Mouse (Mus musculus) intestine, embryonic 16.5 days (tissue): ENCODE data around the gene Nat9. TPM values are rescaled to one million over a fixed set of nuclear protein-coding genes. Genes with fewer than 3 reads are reported as not detected.

ENCODE experiments used
- ATAC-seq: fragments of 200-750 bp; cut with Nextera tagmentation; 2 replicates; pipeline ENCODE4 v1.8.0; 2017; ENCODE audit warnings: moderate TSS enrichment, moderate library complexity
- H3K27ac ChIP-seq: fragments of 300-500 bp; sonication (generic); 2 replicates; pipeline ENCODE4 v1.5.1; 2014; ENCODE audit warnings: mild to moderate bottlenecking, low read length
- H3K27me3 ChIP-seq: fragments of 300-500 bp; sonication (generic); replicated peaks from 2 replicates; pipeline ENCODE4 v1.6.1; 2014; ENCODE audit warnings: low read length, control low read depth, mixed read lengths; ENCODE audit not compliant: control insufficient read depth, insufficient read depth
- H3K36me3 ChIP-seq: fragments of 300-500 bp; sonication (generic); 2 replicates; pipeline ENCODE4 v1.6.1; 2014; ENCODE audit warnings: low read length, control low read depth; ENCODE audit not compliant: control insufficient read depth, insufficient read depth
- H3K4me1 ChIP-seq: fragments of 300-500 bp; sonication (generic); 2 replicates; pipeline ENCODE4 v1.6.1; 2014; ENCODE audit warnings: low read length, control low read depth, mixed read lengths; ENCODE audit not compliant: control insufficient read depth, insufficient read depth
- H3K4me2 ChIP-seq: fragments of 300-500 bp; sonication (generic); 2 replicates; pipeline ENCODE4 v1.6.1; 2014; ENCODE audit warnings: low read depth, low read length, control low read depth
- H3K4me3 ChIP-seq: fragments of 300-500 bp; sonication (generic); 2 replicates; pipeline ENCODE4 v1.5.1; 2014; ENCODE audit warnings: mild to moderate bottlenecking, low read length
- H3K9ac ChIP-seq: fragments of 300-500 bp; sonication (generic); 2 replicates; pipeline ENCODE4 v1.6.1; 2014; ENCODE audit warnings: low read depth, low read length
- H3K9me3 ChIP-seq: fragments of 300-500 bp; sonication (generic); 2 replicates; pipeline ENCODE4 v1.6.1; 2016; ENCODE audit warnings: low read length, control low read depth; ENCODE audit not compliant: control insufficient read depth
- WGBS: fragments of 180-500 bp; shearing (Covaris S2); extraction: QIAGEN DNeasy Blood & Tissue Kit; methylation state at CpG from one replicate; pipeline ENCODE4 v1.1.7; 2014; 5-methylcytosine and 5-hydroxymethylcytosine counted together
- polyA plus RNA-seq: library from polyadenylated mRNA; unstranded; fragments of >200 nt; fragmentation: Nextera tagmentation; extraction: Ambion mirVana; gene quantifications from 2 replicates; pipeline ENCODE4 v1.2.1, GENCODE M21; 2015

The Nat9 gene
- 24.9 and 26.5 TPM in 2 replicates for polyA plus RNA-seq

DNA sequence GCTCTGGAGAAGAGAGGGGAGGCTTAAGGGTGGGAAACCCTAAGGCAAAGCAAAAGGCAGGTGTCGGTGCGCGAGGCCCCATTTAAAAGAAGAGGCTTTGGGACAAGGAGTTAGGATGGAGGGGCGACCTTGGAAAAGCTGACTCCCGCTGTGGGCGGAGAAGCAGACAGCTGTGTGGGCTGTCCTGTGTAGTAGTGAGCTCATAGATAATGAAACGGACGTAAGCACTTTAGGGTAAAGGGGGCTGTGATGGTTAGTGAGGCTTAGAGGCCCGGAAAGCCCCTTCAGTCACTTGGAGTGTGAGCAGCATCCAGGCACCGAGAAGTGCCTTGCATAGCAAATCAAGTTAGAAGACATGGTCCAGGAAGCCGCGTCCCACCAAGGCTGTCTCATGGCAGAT is at the start of gene Nat9:
Nat9 (minus strand) TSS at position 167 of the 400 bp plus-strand sequence.
- peak within 1 kb of the TSS; percentile 77 for H3K4me2 ChIP-seq
- 9% methylated on average over 12 of the region's 12 CpGs for WGBS

GRCm38 (mm10) chr11:115236570-115236969 is 48.9 kb upstream of the Nat9 start:
- H3K4me1 ChIP-seq: peaks cover 11% of the 10 kb centered on the region
- no peak for ATAC-seq
- H3K4me2 ChIP-seq: no peak overlapping the region
- WGBS: 15% methylated on average over 5 of the region's 5 CpGs
- no peaks in the 10 kb centered on the region for H3K27me3 ChIP-seq
- H3K9me3 ChIP-seq: no peaks in the 10 kb centered on the region
- 0 out of 2 replicates have a peak, but pooled peaks cover under 1% of the 10 kb centered on the region for H3K36me3 ChIP-seq
- no peak overlapping the region for H3K9ac ChIP-seq
- H3K27ac ChIP-seq: no peak overlapping the region
- H3K4me3 ChIP-seq: no peak overlapping the region

More for the DNA sequence above, at the start of gene Nat9:
- Histone ChIP-seq H3K36me3 (no peaks in the 10 kb centered on the region), H3K4me1 (peaks cover 14% of the 10 kb centered on the region), H3K9me3 (no peaks in the 10 kb centered on the region), H3K9ac (peak within 1 kb of the TSS; percentile 82), H3K27me3 (no peaks in the 10 kb centered on the region), H3K4me3 (peak within 1 kb of the TSS; percentile 72), H3K27ac (peak within 1 kb of the TSS; percentile 87)
- peak; percentile 39 for ATAC-seq

DNA sequence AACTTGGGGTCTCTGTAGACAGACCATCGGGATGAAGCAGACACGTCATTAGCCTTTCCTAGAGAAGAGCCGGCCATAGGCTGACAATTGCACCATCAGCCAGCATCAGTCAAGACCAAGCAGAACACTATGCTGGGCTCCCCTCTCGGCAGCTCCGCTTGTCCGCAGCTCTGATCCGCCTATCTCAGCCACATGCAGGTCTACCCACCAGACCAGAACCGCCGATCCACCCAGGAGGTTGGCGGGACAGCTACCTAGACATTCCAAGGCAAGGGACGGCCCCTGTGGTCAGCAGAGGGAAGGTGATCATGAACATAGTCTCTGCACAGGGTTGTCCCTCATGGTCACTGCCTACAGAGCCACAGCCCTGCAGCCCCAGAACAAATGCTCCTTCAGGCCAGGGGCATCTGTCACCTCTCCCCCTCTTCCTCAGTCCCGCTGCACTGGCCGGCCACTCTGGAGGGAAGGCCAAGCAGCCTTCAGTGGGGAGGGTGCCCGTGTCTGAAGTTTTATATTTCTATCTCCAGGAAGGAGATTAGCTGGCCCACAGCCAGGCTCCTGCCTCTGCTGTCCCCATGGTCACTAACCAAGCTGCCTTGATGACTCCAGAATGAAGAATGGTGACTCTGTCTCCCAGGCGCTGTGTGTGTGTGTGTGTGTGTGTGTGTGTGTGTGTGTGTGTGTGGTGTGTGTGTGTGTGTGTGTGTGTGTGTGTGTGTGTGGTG is 46.8 kb upstream of the Nat9 start:
- no peaks in the 10 kb centered on the region for H3K36me3 ChIP-seq
- no peaks in the 10 kb centered on the region for H3K9me3 ChIP-seq
- no peak overlapping the region for H3K9ac ChIP-seq
- H3K4me1 ChIP-seq: peaks cover 22% of the 10 kb centered on the region
- no peak overlapping the region for H3K27ac ChIP-seq
- H3K4me3 ChIP-seq: no peak overlapping the region
- H3K27me3 ChIP-seq: no peaks in the 10 kb centered on the region
- H3K4me2 ChIP-seq: no peak overlapping the region
- 82% methylated on average over 15 of the region's 15 CpGs for WGBS
- no peak for ATAC-seq

DNA sequence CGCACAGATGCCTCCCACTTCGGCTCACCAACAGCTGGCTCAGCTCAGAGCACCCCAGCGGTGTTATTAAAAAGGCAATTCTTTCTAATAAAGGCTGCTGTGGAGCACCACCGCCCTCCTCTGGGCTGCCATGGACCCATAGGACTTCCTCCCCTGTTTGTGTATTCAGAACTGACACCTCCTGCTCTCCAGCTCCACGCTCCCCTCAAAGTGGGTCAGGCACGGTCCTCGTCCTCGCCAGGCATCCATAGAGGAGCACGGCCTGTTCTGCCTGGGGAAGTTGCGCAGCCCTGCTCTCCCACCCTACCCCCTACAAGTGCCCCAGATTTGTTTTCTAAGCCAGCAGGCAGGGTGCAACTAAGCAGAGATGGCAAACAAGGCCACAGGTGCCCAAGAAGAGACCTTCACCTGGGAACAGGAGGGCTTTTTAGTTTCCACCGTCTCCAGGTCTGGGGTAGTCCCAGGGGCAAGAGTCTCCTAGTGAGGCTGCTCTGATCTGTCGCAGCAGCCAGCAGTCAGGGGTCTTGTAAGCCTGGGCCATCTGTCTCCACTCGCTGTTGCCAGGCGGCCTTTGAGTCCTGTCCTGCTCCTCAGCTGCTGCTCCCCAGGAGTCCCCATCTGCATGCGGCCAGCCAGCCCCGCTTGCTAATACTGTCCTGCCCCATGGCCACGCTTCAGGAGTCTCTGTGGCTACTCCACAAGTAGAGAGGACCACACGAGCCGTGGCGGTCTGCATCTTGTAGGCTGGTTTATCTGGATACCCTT is 46.0 kb upstream of the Nat9 start:
- Histone ChIP-seq H3K27ac (no peak overlapping the region), H3K27me3 (no peaks in the 10 kb centered on the region), H3K4me2 (no peak overlapping the region), H3K36me3 (no peaks in the 10 kb centered on the region), H3K9me3 (no peaks in the 10 kb centered on the region), H3K9ac (no peak overlapping the region), H3K4me3 (no peak overlapping the region), H3K4me1 (peaks cover 22% of the 10 kb centered on the region)
- ATAC-seq: no peak
- WGBS: 71% methylated on average over 20 of the region's 20 CpGs

DNA sequence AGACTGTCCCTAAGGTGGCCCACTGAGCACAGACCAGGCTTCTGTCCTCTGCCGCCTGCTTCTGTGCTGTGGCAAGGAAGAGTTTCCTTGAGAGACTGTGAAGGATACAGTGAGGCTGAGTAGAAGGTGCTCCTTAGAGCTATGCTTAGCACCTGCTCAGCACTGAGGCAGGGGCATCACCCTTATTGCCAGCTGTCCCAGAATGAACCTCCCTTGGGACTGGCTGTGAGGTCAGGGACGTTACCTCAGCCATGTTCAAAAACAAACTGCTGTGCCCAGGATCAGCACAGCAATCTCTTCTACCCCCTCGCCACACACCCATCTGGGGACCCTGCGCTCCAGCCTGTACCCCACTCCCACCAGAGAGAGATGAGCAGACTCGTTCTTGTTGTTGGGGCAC is 45.2 kb upstream of the Nat9 start:
- WGBS: 95% methylated on average over 5 of the region's 5 CpGs
- Histone ChIP-seq H3K27ac (no peak overlapping the region), H3K36me3 (no peaks in the 10 kb centered on the region), H3K4me1 (peaks cover 22% of the 10 kb centered on the region), H3K9me3 (no peaks in the 10 kb centered on the region), H3K4me2 (no peak overlapping the region), H3K4me3 (no peak overlapping the region), H3K27me3 (no peaks in the 10 kb centered on the region), H3K9ac (no peak overlapping the region)
- ATAC-seq: no peak

- Histone ChIP-seq H3K27me3 (no peaks in the 10 kb centered on the region), H3K27ac (peak overlapping the region; percentile 97), H3K4me3 (no peak overlapping the region), H3K4me1 (peaks cover 22% of the 10 kb centered on the region), H3K9me3 (no peaks in the 10 kb centered on the region), H3K4me2 (peak overlapping the region; percentile 33; the same call in 1 of the 2 replicates), H3K9ac (peak overlapping the region; percentile 64), H3K36me3 (no peaks in the 10 kb centered on the region)
- 50% methylated on average over 9 of the region's 9 CpGs for WGBS
- ATAC-seq: peak; percentile 41
These were observed 44.3 kb upstream of the Nat9 start for GRCm38 (mm10) chr11:115231924-115232323.

GRCm38 (mm10) chr11:115231168-115231915 is 43.7 kb upstream of the Nat9 start:
- H3K4me2 ChIP-seq: peak overlapping the region; percentile 46
- ATAC-seq: peak; percentile 94
- H3K9ac ChIP-seq: peak overlapping the region; percentile 64
- peaks cover 22% of the 10 kb centered on the region for H3K4me1 ChIP-seq
- no peaks in the 10 kb centered on the region for H3K27me3 ChIP-seq
- WGBS: 30% methylated on average over 14 of the region's 14 CpGs
- H3K9me3 ChIP-seq: no peaks in the 10 kb centered on the region
- H3K4me3 ChIP-seq: no peak overlapping the region
- H3K27ac ChIP-seq: peak overlapping the region; percentile 97
- no peaks in the 10 kb centered on the region for H3K36me3 ChIP-seq

GRCm38 (mm10) chr11:115229021-115229930 is 41.6 kb upstream of the Nat9 start:
- H3K4me3 ChIP-seq: no peak overlapping the region
- no peaks in the 10 kb centered on the region for H3K27me3 ChIP-seq
- H3K4me1 ChIP-seq: peaks cover 22% of the 10 kb centered on the region
- 57% methylated on average over 15 of the region's 15 CpGs for WGBS
- H3K4me2 ChIP-seq: no peak overlapping the region
- no peak overlapping the region for H3K27ac ChIP-seq
- H3K9ac ChIP-seq: no peak overlapping the region
- no peaks in the 10 kb centered on the region for H3K9me3 ChIP-seq
- ATAC-seq: no peak
- no peaks in the 10 kb centered on the region for H3K36me3 ChIP-seq
